Mouse (Mus musculus) lung, adult 18-20 months (tissue): Measurements from ENCODE around the gene Slc44a2.

ENCODE experiments used
- DNase-seq, 2 experiments: peaks; one replicate each; pipeline ENCODE4 v3.0.0; 2022; ENCODE audit warnings: mixed read lengths in 2 of 2

The Slc44a2 gene

GRCm38 (mm10) chr9:21335391-21335790 is 14.9 kb downstream of the Slc44a2 start:
- no peak for DNase-seq

- no peak for DNase-seq
These were observed 16.0 kb downstream of the Slc44a2 start for GRCm38 (mm10) chr9:21336491-21336890.

- peak; percentile 82 to 88 for DNase-seq
These were observed 17.2 kb downstream of the Slc44a2 start for GRCm38 (mm10) chr9:21337652-21338051.

GRCm38 (mm10) chr9:21340411-21340810 is 19.9 kb downstream of the Slc44a2 start:
- peak; percentile 50 to 71 for DNase-seq

GRCm38 (mm10) chr9:21346627-21347365 is 26.3 kb downstream of the Slc44a2 start:
- peak; percentile 75 to 79 for DNase-seq

- DNase-seq: no peak
These were observed 27.7 kb downstream of the Slc44a2 start for GRCm38 (mm10) chr9:21348152-21348551.

GRCm38 (mm10) chr9:21351178-21351577 is 30.7 kb downstream of the Slc44a2 start:
- peak in 1 of 2 experiments; percentile 53 for DNase-seq

GRCm38 (mm10) chr9:21351702-21352377 is 31.3 kb downstream of the Slc44a2 start:
- DNase-seq: no peak

GRCm38 (mm10) chr9:21352463-21353372 is 32.2 kb downstream of the Slc44a2 start:
- no peak for DNase-seq

- no peak for DNase-seq
These were observed 32.8 kb downstream of the Slc44a2 start for GRCm38 (mm10) chr9:21353373-21353686.

- DNase-seq: peak; percentile 70 to 81
These were observed 34.3 kb downstream of the Slc44a2 start for GRCm38 (mm10) chr9:21354796-21355195.

- DNase-seq: peak; percentile 62 to 73
These were observed 36.7 kb downstream of the Slc44a2 start for GRCm38 (mm10) chr9:21356981-21357718.

- peak; percentile 57 to 68 for DNase-seq
These were observed 46.2 kb downstream of the Slc44a2 start for GRCm38 (mm10) chr9:21366541-21367220.

- DNase-seq: peak; percentile 100
These were observed 47.0 kb downstream of the Slc44a2 start, which contains the start of gene Ilf3 for GRCm38 (mm10) chr9:21367357-21368111. TSS of gene Ilf3 (plus strand) at chr9:21367871.

GRCm38 (mm10) chr9:21368131-21368584 is 47.7 kb downstream of the Slc44a2 start:
- DNase-seq: peak; percentile 56 to 59

GRCm38 (mm10) chr9:21369080-21369479 is 48.6 kb downstream of the Slc44a2 start:
- DNase-seq: no peak

GRCm38 (mm10) chr9:21370876-21371275 is 50.4 kb downstream of the Slc44a2 start:
- no peak for DNase-seq

GRCm38 (mm10) chr9:21372508-21372907 is 52.0 kb downstream of the Slc44a2 start:
- DNase-seq: no peak

- DNase-seq: no peak
These were observed 58.7 kb downstream of the Slc44a2 start for GRCm38 (mm10) chr9:21379195-21379594.

- no peak for DNase-seq
These were observed 60.4 kb downstream of the Slc44a2 start for GRCm38 (mm10) chr9:21380868-21381267.

GRCm38 (mm10) chr9:21383966-21384365 is 63.5 kb downstream of the Slc44a2 start:
- no peak for DNase-seq
